Mouse (Mus musculus) thymus, postnatal 4 days (tissue): ENCODE measurements around the gene Glud1.
"Not testable (repeated sequence)": the region's sequence is repeated elsewhere in the genome, so short reads cannot be mapped to it uniquely, and the experiment has no call there.

ENCODE experiments used
- DNase-seq: peaks from one replicate; pipeline ENCODE4 v3.0.0; 2021

Gene Glud1

GRCm38 (mm10) chr14:34354456-34354855 is 43.9 kb downstream of the Glud1 start:
- no peak for DNase-seq

- DNase-seq, result no peak
These were observed 44.8 kb downstream of the Glud1 start, which contains the start of gene Fam25c for GRCm38 (mm10) chr14:34355301-34355700. Fam25c (minus strand) TSS chr14:34355433.

DNA sequence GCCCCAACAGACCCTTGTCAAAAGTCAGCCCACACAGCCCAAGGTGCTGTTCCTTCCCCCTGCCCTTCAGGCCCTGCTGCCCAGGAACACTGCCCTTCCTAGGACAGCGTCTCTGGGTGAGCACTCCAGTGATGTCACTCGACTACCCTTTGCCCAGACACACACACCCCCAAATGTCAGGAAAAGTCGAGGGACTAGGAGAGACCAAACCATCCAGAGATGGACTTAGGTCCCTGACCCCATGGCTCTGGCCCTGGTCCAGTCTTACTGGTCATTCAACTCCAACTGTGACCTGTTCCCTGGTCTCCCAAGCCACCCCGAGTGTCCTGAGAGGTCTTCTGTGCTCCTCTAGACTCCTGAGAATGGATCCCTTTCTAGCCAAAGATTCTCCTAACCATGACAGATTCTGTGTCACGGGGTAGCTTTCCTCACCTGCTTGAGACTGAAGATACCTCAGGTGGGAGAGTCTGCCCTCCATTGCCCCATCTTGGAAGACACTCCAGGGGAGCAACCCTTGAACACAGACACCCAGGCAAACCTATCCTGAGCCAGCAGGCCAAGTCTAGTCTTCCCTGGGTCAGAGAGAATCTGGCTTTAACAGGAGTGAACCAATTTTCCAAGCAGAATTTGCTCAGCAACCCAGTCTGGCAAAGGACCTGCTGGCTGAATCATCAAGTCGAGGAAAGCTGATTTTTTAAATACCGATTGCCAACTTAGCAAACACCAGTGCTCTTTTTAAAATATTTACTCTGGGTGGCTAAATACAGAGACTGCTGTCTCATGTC is 47.3 kb downstream of the Glud1 start:
- DNase-seq, result no peak

DNA sequence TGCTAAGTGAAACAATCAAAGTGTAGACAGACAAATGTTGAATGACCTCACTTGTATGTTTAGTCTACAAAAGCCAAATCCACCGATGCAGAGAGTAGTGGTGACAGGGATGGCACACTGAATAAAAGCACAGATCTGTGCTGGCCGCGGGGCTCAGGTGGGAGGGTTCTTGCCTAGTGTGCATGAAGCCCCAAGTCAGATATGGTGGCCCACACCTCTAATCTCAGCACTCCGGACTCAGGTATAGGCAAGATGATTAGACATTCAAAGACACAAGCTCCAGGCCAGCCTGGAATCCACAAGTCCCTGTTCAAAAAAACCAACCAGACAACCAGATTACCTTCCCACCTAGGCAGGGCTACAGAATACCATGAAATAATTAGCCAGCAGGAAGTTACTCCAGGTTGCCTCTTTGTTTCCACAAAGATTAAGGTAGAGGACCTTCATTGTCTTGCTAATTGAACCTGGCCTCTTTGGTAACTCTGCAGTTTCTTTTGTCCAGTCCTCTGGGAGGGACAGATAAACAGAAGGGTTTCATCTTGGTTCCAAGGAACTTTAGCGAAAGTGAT is 49.2 kb downstream of the Glud1 start:
- DNase-seq, result no peak

DNA sequence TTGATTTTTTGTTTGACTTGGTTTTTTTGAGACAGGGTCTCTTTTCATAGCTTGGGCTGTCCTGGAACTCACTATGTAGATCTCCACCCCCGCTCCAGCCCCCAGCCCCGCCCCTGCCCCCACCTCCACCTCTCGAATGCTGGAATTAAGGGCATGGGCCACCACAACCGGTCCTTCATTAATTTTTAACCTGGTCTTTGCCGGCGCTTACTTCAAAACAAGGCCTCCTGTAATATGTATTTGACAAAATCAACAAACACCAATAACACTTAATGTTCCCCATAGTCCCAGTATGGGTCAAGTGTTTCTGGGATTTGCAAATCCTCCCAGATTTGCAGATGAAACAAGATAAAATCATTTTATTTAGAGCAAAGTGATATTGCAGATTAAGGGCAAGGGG is 49.7 kb downstream of the Glud1 start:
- no peak for DNase-seq

DNA sequence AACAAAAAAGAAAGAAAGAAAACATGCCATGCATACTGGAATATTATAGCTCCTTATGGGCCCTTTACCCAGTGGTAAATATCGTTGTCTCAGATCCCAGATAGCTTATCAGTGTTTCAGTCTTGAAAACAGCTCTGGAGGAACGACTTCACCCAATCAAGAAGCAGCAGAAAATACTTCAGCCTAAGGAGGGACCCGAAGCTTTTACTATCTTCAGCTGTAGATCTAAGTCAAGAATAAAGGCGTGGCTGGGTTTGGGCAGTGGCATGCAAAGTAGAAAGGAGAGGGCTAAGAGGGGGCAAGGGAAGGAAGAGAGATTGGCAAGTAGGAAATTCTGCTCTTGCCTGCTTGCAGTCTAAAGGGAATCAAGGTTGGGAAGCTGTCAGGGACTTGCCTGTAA is 51.6 kb downstream of the Glud1 start:
- no peak for DNase-seq

DNA sequence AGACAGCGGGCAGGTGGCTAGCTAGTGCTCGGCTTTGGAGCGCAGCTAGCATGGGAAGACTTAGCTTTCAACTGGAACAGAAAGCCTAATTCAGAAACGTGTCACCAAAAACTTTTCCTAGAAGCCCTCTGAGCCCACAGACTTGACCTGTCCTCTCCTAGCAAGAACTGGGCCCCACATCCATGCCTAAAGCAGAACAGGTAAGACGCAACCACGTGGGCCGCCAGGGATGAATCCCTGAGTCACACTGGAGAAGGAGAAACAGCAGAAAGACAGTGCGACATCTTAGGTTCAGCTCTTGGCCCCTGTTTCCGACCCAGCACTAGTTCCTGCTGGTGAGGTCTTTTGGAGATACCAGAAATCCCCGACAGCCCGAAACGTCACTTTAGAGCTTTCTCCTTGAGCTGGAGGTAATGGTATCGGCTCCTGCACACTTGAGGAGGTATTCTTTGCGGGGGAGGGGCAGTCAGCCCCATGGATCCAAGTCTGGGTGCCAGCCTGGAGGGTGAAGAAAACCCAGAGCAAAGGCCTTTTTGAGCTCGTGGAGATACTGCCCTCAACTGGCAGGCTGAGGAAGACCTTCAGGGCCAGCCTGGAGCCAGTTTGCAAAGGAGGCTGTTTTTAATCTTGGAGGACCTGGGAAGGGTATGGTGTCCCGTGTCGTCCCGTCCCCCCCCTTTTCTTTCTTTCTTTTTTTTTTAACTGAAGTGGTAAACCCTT is 52.4 kb downstream of the Glud1 start:
- peak; percentile 55 for DNase-seq

DNA sequence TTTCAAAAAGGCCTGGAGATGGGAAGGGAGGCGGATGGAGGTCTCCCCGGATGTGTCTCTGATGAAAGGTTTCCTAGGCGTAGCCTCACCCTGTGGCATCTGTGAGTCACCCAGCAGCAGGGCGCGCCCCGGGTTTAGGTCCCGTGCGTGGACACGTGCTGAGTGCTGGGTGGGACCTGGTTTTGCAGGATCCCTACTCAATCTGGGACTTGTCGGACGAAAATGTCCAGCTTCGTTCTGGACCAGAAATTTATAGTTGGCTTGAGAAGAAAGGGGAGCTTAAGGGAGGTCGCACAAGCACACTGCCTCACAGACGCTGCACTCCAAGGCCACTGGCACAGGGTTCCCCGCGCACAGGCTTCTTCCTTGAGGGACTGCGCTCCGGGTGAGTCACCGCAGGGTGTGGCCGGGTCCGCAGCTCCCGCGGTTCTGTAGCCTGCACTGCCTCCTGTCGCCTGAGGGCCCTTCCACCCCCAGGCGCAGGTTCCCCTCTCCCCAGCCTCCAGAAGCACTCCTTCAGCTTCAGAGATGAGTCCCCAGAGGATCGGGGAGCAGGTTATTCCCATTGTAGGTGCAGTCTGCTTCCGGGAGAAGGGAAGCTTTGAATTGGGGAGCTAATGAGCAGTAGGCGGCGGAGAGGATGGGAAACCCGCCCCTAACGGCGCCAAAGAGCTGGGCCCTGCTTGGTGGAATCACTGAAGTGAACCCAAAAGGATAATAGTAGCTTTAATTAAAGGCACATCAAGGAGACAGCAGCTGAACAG is 53.1 kb downstream of the Glud1 start:
- DNase-seq, result peak; percentile 55

- not testable (repeated sequence) for DNase-seq
These were observed 54.0 kb downstream of the Glud1 start for GRCm38 (mm10) chr14:34364254-34365146.

DNA sequence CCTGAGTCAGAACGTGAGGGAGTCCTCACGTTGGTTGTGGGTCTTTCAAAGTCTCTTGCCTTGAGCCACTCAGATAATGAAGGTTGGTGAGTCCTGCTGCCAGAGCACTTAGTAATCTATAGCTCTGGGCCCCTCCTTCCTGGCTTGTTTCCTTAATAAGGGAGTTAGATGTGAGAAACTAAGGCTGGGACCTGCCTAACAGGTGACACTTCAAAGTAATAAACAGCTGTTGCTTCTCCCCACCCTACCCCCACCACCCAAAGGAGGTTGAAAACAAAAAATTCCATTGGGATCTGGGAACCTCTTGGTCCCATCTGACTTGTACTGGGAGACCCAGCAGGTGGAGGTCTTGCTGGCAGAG is 54.6 kb downstream of the Glud1 start:
- no peak for DNase-seq

DNA sequence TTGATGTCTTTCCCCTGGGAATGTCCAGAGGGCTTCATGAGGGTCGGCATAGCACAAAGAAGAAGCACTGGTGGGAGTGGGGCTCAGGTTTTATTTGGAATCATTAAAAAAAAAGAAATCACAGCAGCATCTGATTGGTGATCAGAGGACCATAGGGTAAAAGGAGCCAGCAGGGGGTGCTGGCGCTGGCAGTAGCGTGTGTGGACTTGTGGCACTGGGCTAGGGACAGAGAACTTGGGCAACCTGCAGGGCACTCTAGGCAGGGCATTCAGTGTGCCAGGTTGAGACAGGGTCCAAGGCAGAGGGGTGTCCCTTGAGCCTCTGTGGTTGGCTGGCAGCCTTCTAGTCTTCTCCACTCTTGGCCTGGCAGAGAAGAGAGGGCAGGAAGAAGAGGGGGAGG is 59.7 kb downstream of the Glud1 start:
- no peak for DNase-seq

GRCm38 (mm10) chr14:34370921-34371320 is 60.4 kb downstream of the Glud1 start:
- no peak for DNase-seq

DNA sequence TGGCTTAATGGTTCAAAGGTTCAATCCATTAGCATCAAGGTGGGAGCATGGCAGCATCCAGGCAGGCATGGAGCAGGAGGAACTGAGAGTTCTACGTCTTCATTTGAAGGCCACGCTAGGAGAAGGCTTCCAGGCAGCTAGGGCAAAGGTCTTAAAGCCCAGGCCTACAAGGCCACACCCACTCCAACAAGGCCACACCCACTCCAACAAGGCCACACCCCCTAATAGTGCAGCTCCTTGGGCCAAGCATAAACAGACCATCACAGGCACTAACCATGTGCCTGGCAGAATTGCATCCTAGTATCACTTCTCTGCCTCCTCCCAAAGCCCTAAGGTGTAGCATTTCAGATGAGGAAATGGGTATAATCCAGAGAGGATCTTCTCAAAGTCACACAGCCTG is 61.2 kb downstream of the Glud1 start:
- DNase-seq, result no peak

DNA sequence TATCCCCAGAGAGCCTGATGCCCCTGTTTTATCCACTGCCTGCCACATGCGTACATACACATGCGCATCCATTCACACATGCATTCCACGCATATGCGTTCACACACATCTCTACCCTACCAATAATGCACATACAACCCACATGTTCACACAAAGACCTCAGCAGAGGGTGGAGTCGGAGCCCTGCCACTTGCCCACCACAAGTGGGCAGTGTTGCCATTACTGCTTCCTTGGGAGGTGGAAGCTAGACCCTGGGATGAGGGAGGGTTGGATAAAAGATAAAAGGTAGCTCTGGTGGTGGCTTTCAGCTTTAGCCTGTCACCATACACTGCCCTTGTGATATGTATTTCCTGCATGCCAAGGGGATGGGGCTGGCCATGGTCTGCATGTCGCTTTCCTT is 62.1 kb downstream of the Glud1 start:
- peak; percentile 64 for DNase-seq

DNA sequence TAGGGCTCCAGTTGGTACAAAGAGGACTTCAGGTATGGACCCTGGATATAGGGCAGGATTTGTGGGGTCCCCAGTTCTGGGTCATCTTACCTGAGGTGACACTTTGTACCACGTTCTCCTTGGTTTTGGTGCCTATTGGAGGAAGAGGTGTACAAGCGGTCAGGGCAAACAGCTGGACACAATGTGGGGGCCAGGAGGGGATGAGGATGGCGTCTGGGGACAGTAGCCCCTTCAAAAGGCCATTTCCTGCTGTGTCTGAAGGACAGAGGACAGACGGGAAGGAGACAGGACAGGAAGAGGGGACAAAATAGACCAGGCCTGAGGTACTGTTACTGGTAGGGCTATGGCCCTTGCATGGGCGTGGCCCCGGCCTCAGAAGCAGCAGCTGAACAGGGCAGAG is 63.1 kb downstream of the Glud1 start:
- DNase-seq, result no peak

DNA sequence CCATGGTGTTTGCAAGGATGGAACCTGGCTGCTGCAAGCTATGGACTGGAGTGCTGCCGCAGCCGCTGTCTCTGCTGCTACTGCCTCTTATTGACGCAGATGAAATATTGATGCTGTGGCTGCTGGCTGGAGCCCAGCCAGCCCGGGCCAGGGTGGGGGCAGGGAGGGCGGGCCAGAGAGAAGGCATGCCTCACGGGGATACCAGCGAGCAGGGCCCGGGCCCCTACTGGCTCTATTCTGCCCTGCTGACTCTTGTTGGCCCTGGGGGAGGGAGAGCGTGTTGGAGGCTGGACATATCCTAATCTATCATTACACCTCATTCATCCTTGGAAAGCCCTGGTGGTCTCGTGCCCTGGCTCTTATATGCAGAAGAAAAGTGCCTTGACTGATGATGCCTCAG is 64.0 kb downstream of the Glud1 start, which contains the start of gene Sncg:
Gene Sncg, minus strand, starts transcription at position 213 of the 400 bp plus-strand sequence.
- no peak for DNase-seq

DNA sequence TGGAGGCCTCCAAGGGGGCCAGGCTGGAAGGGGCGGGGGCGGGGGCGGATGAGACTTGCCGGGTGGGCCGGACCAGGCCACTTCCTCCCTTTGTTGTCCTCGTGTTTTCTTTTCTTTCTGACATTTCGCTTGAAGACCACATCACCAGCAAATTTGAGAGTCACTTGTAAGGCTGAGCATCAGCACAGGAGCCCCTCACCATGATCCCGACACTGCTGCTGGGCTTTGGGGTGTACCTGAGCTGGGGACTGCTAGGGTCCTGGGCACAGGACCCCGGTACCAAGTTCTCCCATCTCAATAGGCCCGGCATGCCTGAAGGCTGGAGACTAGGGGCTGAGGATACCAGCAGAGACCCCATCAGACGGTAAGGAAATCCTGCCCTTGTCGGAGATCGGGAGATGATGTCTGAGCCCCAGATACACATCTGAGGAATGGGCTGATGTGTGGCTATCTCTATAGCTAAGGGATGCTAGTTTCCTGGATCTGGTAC is 64.9 kb downstream of the Glud1 start, which contains the start of gene Mmrn2:
Gene Mmrn2, plus strand, starts transcription at position 51 of the 490 bp plus-strand sequence.
- no peak for DNase-seq

- no peak for DNase-seq
These were observed 65.4 kb downstream of the Glud1 start for GRCm38 (mm10) chr14:34375941-34376340.

GRCm38 (mm10) chr14:34377121-34377520 is 66.6 kb downstream of the Glud1 start:
- no peak for DNase-seq

- DNase-seq, result no peak
These were observed 68.2 kb downstream of the Glud1 start for GRCm38 (mm10) chr14:34378560-34379331.
